Mouse (Mus musculus): ENCODE data around the gene Kctd2.

The Kctd2 gene

DNA sequence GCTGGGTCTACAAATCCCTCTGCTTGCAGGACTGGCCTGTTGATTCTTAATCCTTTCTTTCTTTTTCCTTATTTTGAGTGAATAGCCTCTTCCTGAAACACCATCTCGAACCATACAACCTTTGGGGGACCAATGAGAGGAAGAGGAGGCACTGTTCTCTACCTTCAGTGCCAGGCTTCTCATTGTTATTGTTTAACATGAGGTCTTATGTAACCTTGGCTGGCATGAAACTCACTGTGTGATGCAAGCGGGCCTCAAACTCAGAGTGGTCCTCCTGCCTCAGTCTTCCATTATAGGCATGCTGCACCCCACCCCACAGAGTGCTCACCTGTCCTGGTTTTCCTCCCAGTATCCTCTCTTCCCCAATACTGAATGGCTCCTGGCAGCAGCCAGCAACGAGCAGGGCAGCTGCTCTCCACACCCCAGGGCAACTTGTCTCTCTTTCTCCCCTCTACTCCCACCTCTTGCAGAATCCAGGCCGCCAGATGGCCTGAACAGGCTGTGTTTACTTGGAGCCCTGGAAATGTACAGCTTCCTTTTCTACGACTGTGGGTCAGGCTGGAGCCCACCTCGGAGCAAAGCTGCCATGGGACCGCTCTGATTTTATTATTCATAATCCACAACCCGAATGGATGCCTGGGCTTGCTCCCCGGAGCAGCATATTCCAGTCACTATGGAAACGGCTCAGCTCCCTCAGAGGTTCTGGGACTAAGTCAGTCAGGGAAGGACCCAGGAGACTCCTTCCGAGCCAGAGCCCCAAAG is 19.1 kb upstream of the Kctd2 start:
- no peak for DNase-seq (ENCODE audit: low read depth, low spot score)

DNA sequence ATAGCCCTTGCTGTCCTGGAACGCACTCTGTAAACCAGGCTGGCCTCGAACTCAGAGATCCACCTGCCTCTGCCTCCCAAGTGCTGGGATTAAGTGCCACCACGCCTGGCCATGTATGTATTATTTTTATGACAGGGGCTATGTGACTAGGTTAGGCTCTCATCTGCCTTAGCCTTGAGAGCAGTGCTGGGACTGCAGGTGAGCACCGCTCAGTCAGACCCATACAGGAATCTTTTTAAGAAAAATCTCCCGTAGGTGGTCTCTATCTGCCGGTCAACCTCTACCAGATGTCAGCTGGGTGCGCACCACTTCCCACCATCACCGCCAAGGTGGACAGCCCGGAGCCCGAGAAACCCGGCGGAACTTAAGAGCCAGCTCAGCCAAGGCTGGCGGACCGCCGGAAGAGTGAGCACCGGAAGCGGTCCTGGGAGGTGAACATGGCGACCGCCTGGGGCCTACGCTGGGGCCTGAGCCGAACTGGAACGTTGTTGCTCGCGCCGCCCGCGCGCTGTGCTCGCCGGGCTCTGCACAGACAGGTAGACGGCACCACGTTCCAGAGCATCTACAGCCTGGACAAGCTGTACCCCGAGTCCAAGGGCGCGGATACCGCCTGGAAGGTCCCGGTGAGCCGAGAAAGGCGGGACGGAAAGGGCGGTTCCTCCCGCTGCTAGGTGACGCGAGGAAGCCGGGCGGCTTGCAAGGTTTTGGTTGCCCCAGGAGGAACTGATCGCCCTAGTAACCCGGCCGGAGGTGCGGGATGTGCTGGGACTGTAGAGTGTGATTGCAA is 16.4 kb upstream of the Kctd2 start, which contains the start of gene Mrpl58:
Gene Mrpl58 (plus strand): TSS at position 415 of the 787 bp plus-strand sequence.
- DNase-seq (ENCODE audit: low read depth, low spot score) = peak; percentile 91

DNA sequence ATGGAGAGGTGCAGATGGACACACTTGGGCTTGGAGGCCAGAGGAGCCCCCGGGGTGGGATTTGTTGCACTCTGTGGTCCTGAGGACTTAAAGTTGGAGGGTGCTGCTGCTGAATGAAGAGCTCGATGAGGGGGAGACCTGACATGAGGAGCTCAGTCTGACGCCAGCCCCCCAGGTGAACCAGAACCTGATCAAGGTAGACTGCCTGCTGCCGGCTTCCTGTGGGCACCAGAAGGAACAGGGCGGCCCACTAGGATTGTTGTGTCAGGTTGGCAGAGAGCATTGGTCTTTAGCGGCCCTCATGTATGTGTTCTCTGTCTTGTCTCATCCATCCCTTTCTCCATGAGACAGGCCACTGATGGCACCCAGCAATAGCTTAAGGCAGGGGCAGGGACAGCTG is 14.2 kb upstream of the Kctd2 start:
- no peak for DNase-seq (ENCODE audit: low read depth, low spot score)

DNA sequence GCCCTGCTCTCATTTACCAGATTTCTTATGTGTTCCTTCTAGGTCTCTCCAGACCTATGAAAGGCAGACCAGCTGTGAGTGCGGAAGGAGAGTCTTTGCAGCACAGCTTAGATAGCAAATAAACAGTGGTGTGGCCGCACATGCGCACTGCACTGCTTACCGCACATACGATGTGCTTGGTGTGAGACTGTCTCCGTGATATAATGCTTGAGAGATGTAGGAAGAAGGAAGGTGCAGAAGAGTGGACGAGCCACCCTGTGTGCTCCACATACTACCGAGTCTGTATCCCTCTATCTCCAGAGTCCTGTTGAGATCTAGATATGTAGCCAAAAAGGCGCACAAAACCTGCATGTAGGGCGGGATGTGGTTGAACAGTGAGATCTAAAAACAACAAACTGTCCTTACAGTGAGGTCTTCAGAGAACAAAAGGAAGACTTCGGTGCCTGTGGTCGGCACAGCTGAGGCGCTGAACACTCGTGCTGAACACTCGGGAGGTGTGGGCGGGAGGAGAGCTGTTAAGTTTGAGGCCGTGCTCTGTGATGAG is 13.0 kb upstream of the Kctd2 start:
- DNase-seq (ENCODE audit: low read depth, low spot score) = peak; percentile 34

DNA sequence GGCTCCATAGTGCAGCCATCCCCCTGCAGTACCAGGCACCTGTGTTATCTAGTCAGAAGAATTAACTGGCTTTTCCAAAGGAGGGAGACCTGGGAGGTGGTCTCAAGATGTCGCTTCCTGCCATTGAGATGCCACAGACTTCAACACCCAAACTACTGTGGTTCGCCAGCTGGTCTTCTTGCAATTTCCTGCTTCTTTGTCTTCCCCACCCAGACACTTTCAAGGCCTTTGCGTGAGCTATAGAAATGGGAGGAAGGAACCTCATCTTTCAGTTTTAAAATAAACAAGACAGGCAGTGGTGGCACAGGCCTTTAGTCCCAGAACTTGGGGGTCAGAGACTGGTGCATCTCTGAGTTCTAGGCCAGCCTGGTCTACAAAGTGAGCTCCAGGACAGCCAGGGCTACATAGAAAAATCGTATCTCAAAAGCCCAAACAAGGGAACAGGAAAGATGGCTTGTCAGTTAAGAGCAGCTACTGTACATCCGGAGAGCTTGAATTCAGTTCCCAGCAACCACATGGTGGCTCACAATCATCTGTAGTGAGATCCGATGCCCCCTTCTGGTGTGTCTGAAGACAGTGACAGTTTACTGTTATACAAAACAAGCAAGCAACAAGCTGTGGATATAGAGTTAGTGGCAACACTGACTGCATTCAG is 11.5 kb upstream of the Kctd2 start:
- no peak for DNase-seq (ENCODE audit: low read depth, low spot score)

DNA sequence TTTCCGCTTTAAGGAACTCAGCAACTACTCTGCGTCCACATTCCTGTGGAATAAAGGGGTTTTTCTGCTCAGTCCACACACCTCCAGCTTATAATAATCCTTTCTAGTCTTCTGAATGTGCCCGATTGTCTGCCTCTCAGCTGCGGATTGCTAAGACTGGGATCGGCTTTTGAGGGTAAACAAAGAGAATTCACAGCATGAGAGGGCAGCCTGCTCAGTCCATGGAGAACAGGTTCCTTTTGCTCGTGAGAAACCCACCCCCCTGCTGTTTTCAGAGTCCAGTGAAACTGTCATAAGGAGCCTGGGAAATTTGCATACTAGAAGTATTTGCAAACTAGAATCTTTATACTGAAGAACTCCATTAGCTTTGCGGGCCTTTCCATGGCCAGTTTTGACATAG is 10.4 kb upstream of the Kctd2 start:
- DNase-seq (ENCODE audit: low read depth, low spot score) = peak; percentile 75

DNA sequence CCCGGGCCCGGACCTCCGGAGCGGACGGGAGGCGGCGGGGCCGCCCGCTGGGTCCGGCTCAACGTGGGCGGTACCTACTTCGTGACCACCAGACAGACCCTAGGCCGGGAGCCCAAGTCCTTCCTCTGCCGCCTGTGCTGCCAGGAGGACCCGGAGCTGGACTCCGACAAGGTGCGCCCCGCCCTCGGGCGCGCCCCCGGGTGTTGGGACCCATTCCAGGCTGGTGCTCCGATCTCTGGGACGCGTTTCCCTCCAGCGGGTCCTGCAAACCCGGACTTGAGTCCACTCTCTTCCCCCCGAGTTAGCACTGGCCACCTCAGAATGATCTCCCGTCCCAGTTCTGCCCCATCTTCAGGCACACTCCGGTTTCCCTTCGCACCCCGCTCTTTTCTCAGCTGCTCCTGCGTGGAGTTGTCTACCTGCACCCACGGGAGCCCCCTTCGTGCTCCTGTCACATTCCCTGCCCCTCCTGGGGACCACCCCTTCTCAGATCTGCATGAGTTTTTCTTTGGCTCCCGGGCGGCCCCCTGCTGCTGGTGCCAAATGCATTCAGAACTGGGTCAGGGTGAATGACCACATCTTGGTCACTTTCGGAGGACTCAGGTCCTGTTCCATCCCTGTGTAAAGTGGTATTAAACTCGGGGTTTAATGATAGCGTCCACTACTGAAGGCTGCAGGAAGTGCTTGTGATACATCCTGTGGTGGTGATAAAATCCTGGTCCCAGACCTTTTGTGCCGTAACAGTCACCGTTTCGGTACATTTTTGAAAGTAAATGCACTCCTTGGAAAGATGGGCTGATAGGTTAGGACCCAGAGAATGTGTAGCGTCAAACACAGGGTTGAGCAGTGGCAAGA is 635 bp downstream of the Kctd2 start:
- peak; percentile 58 for DNase-seq (ENCODE audit: low read depth, low spot score)

DNA sequence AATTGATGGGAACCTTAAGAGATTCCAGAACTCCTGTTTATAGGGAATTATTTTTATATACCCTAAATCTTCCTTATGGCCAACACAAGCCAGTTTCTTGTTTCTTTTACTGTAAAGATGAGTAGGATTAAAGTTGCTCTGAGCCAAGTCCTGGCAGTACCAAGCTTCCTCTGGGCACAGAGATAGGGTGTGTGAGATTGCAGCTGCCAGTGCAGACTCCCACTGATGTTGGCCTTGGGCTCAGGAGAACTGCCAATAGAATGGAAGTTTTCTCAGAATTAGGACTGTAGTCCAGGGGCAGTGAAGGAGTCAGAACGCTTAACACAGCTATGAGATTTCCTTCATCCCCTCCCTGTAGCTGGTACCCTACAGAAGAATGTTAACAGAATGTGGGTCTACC is 1.4 kb downstream of the Kctd2 start:
- no peak for DNase-seq (ENCODE audit: low read depth, low spot score)

DNA sequence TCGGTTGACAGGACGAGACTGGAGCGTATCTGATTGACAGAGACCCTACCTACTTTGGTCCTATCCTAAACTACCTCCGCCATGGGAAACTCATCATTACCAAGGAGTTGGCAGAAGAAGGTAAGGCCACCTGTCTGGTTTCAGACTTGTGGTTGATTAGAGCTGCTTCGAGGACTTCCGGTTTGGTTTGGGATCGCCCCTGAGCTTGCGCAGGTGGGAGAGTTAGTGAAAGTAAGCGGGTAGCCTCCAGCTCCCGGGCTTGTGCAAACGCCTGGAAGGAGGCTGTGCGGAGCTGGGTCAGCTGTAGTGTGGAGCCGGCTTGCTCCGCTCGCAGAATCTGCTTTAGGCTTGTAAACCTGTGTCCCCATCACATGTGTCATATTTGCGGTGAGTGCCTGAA is 2.0 kb downstream of the Kctd2 start:
- no peak for DNase-seq (ENCODE audit: low read depth, low spot score)

DNA sequence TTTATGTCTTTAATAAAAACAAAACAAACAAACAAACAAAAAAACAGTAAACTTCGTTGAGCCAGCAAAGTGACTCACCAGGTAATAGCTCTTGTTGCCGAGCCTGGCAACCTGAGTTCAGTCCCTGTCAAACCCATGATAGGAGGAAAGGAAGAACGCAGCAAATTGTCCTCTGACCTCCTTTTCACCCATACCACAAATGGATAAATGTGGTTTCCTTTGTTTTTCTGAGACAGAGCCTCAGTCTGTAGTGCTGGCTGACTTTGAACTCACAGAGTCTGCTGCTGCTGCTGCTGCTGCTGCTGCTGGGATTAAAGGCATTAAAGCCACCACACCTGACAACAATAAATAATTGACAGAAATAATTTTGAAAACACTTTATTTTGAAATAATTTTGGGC is 3.2 kb downstream of the Kctd2 start:
- no peak for DNase-seq (ENCODE audit: low read depth, low spot score)

DNA sequence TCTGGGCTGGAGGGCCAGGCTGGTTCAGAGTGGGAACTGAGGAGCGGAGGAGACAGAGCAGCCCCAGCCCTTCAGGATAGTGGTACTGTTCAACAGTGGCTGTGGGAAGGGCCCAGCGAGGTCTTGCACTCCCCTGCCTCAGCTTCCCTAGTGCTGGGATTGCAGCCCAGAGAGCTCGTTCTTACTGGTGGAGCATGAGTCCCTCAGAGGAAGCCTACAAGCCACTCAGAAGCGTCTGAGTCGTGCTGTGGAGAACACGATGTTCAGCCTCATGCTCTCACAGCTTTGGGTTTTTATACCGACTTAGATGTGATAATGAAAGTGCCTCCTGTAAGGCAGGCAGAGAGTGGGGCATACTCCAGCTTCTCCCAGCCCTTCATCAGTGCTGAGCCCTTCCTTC is 4.7 kb downstream of the Kctd2 start:
- DNase-seq (ENCODE audit: low read depth, low spot score) = no peak

DNA sequence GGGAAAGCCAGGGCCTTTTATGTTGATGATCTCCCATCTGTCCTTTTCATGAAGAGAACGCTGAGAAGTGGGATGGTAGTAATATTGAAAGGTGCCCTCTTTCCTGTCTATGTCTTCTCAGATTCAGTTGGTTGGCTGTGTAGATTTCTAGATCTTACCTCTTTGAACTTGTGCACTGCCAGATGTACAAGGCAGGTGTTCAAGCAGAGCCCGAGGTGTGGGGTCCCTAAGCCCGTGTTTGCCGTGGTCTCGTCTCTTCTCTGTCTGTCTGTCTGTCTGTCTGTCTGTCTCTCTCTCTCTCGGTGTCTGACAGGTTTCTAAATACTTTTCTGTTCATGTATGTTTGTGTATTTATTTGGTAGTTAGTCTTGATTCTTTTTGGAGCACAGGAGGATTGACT is 5.7 kb downstream of the Kctd2 start:
- DNase-seq (ENCODE audit: low read depth, low spot score) = no peak

DNA sequence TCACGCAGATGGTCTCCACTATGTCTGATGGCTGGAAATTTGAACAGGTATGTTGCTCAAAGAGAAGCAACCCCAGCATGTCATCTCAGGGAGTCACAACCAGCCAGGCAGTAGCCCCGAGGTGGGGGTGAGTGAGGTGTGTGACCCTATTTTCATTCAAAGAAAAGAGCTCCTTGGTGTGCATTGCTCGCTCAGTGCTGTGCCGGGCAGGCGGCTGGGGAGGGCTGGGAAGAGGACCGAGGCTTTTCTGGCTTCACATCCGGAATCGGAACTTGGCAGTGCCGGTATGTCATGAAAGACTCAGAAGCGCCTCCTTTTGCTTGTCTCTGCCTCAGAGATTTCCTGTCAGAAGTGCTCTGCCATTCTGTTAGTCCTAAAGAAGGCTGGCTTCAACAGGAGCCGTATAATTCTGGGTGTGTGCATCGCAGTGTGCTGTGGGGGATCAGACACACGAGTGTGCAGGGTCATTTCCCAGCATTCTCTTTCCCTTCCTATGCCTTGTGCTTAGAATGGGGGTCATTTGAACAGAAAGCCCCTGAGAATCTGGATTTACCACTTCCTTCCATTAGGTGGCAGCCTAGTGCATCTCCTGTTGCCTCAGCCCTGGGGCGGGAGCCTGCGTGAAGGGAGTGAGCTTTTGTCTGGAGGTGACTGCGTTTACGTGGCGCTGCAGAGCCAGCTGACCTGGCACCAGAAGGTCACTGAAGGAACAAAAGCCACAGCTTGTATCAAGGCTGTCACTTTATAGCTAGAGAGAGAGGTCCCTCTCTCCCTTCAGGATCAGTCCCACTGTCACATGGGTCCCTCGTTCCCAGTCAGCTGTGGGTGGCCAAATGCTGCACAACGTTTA is 7.8 kb downstream of the Kctd2 start:
- DNase-seq (ENCODE audit: low read depth, low spot score) = peak; percentile 94

DNA sequence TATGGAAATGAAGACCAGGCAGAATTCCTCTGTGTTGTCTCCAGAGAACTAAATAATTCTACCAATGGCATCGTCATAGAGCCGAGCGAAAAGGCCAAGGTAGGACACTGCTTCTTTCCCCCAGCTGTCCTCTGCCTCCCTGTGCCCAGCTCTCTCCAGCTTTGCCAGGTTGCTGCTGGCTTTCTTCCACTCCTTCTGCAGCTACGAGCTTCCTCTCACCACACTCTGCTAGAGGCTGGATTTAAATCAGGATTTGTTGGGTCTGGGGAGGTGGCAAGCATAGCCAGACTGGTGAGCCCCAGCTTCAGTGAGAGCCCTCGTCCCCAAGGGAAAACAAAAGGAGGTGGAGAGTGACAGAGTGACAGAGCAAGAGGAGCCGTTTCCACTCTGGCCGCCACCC is 9.4 kb downstream of the Kctd2 start:
- DNase-seq (ENCODE audit: low read depth, low spot score) = no peak

DNA sequence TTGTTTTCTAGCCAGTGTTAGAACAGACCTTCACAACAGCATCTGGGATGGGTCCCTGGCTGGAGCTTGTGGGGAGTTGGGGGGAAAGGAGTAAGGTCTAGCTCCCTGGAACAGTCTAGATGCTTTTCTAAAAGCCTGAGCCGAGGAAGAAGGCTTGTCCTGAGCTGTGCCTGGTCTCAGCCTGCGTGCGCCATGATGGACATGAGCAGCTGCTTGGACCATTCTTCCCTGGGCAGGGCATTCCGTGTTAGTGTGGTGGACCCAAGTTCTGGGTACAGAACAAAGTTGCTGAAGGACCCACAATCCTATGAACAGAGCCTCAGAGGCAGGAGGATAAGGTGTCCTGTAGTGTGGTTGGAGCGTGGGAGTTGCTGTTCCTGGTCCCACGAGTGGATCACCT is 10.6 kb downstream of the Kctd2 start:
- no peak for DNase-seq (ENCODE audit: low read depth, low spot score)

DNA sequence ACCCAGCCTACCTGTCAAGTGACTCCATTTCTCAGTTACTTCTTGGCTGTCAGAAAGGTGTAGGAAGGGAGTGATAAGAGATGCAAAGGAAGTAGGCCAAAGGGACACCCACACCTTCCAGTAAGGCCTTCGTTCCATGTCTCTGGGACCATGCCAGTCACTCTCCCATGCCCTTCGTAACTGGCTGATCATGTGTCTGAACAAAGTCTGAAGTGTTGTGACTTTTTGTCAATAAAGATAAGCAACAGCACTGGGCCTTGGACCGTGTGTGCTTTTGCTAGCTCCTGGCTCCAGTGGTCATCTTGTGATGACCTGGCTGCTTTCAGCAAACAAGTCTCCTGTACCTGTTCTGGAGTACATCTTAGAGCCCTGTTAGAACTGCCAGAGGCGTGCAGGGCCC is 12.9 kb downstream of the Kctd2 start:
- no peak for DNase-seq (ENCODE audit: low read depth, low spot score)

DNA sequence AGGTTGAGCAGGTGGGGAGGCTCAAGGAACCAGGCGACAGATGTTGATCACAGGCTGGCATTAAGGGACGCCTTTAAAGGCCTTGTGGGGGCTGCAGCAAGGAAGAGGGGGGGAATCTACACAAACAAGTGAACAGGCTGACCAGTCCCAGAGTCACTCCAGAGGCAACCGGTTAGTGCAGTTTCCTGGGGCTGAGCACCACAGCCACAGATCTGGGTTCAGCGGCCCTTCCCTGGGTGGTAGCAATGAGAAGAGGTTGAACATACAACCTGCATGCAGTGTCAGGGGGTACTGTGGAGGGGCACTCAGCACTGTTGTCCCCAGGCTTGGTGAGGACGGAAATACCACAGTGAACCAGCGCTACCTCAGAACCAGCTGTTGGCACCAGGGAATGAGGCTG is 13.4 kb downstream of the Kctd2 start:
- no peak for DNase-seq (ENCODE audit: low read depth, low spot score)

DNA sequence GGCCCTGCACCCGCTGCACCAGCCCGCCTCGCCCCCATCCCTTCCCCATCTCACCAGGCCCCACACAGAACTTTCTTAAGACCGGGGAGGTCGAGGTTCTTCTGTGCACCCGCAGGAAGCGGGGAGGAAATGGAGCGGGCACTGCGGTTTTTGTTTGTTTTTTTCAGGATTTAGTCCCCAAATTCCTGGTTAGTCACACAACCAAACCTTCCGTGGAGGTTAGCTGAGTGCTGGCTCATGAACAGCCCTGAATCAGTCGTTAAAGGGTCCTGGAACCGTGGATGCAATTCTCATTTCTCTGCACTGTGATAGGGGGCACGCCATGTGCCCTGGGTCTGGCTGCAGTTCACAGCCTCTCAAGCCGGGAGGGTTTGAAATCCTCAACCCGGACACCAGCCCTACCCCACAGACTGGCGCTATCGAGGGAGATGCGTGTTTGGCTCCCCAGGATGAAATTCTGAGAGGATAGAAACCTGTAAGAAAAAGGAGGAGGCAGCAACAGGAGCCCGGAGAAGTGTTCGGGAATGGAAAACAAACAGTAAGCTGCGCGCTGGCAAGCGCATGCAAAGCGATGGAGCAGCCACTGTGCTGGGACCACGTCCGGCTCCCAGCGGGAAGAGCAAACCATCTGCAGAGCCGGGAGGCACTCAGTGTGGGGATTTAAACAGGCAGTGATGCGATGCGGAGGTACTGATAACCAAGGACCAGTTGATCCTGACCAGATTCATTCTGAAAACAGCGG is 15.8 kb downstream of the Kctd2 start:
- DNase-seq (ENCODE audit: low read depth, low spot score) = peak; percentile 63

DNA sequence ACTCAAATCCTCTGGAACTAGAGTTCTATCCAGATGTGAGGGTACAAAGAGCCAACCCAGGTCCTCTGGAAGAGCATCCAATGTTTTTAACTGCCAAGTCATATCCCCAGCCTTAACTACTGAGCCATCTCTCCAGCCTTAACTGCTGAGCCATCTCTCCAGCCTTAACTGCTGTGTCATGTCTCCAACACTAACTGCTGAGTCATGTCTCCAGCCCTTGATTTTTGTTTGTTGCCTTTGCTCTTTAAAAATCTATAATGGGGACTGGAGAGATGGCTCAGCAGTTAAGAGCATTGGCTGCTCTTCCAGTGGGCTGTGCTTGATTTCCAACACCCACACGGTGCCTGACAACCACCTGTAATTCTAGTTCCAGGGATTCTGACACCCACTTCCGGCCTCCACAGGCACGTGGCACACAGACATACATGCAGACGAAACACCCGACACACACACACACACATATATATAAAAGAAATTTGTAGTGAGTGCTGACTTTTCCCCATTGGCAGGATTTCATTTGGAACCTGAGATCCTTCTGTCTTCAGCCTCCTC is 17.7 kb downstream of the Kctd2 start:
- no peak for DNase-seq (ENCODE audit: low read depth, low spot score)
